Mouse (Mus musculus) brain, embryonic 14.5 days (tissue): Measurements from ENCODE around the gene Itpka.

ENCODE experiments used
- CTCF ChIP-seq: fragments of 200-500 bp; IDR thresholded peaks from 2 replicates; pipeline ENCODE4 v1.5.1; 2012; ENCODE audit warnings: inconsistent platforms, mild to moderate bottlenecking, moderate library complexity, borderline replicate concordance; ENCODE audit not compliant: insufficient read depth, insufficient read length; ENCODE audit errors: extremely low read depth
- POLR2A ChIP-seq: fragments of 200-500 bp; IDR thresholded peaks from 2 replicates; pipeline ENCODE4 v1.6.1; 2012; ENCODE audit warnings: mild to moderate bottlenecking, inconsistent platforms, borderline replicate concordance; ENCODE audit not compliant: poor library complexity, insufficient read depth, insufficient read length, severe bottlenecking; ENCODE audit errors: extremely low read depth

DNA sequence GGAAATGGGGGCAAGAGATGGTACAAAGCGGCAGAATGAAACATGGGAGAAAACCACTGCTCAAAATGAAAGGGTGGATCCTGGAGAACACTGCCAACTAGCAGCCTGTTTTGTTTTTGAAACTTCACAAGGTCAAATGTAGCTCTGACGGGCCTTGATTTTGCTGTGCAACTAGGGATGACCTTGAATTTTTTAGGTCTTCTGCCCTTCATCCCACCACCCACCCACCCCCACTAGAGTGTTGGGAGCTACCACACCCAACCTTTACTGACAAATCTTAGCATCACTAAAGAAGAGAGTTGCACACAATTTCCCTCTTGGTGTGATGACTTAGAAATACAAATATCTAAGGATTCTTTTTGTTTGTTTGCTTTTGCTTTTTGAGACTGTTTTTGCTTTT, 47.9 kb downstream of the Itpka start:
- TF ChIP-seq CTCF (no peak), POLR2A (no peak)
